Mouse (Mus musculus): ENCODE measurements around the gene Pcyt1a.

Pcyt1a gene

DNA sequence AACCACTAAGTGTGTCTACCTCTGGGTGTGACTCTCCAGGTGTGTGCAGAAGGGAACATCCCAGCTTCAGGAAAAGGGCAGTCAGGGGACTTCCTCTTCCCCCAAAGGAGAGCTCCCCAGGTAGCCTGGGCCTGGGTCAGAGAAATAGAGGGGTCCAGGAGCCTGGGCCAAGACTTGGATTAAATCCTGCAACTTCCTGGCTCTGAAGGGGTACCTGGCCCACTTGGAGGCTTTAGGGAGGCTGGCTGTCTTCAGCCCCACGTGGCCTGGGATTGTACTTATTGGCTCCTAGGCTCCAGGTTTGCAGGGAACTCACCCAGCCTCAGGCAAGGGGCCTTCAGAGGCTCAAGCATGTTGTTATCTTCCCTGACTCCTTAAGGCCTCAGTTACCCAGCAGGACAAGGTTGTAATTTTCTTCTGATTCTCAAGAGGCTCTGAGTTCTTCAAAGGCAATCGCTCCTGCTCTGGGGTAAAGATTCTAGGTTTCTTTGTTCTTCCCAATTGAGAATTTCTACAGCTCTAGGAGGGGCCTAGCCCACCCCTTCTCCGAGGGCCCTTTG is 77.9 kb downstream of the Pcyt1a start:
- DNase-seq (ENCODE audit: extremely low read depth, low read depth), result peak; percentile 48

DNA sequence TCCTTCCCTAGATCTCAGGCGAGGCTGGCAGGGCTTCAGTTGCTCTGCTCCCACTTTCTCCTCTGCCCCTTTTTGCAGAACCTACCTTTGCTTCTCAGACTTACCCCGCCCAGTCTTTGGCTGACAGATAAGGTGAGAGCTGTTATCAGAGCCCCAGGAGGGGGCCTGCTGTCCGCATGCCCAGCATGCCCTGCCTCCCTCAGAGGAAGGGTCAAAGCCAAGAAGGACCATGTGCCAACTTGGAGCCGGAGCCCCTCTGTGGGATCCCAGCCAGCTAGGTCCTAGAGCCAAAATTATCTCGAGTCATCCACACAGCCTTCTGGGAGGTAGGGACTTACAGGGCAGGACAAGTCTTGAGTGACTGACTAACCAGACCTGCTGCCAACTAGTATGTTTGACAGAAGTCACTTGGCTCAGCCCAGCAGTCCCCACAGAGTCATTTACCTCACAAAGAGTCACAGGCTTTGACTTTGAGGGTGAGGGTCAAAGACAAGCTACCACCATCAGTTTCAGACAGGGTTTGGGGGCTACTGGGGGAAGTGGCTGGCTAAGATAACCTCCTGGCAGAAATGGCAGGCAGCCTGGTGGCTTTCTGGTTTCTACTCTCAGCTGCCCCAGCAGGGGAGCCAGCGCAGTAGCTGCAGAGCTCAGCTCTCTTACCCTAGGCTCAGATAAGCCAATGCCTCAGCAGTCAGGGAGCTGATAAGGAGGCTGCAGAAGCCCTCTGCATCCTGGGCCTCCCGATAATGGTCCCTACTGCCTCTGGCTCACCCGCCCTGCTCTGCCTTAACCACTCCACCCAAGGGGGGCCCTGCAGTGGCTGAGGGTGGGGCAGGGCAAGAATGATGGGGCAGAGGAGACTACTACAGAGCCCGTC is 78.6 kb downstream of the Pcyt1a start:
- DNase-seq (ENCODE audit: extremely low read depth, low read depth), result peak; percentile 99

DNA sequence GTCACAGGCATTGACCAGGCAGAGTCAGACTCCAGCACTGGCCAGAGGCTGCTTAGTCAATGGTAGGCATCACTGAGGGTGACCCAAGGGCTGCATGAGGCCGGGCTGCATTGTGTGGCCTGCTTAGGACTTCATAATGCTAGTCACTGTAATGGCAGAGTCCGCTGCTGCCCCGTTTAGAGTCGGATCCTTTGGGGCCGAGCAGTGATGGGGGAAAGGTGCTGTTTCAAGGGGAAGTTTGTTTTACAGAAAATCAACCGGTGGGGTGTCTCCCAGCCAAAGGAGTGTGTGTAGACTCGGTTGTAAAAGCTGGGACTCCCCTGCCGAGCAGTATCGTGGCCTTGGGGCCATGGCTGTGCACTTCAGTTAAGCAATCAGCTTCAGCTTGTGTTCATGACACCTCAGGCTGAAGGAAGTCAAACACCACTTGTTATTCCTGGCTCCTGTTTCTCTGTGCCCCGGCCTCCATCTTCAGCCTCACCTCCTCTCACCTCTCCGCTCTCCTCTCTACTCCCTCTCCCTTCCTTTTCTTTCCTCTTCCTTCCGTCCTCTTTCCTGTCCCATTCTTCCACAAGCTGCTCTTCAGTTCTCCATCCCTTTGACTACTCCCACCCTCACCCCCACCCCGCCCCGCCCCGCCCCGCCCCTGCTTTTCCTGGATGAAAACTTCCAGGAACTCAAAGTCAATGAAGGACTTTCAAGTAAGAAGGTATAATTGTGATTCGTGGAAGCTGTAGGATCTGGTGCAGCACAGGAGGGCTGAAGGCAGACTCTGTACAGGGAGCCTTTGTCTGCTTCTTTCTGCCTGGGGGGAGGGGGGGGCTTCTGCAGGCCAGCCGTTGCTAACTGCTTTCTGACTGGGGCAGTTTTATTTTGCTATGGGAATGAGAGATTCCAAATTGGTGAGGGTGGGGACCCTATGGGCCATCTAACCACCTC is 79.9 kb downstream of the Pcyt1a start:
- no peak for DNase-seq (ENCODE audit: extremely low read depth, low read depth)

DNA sequence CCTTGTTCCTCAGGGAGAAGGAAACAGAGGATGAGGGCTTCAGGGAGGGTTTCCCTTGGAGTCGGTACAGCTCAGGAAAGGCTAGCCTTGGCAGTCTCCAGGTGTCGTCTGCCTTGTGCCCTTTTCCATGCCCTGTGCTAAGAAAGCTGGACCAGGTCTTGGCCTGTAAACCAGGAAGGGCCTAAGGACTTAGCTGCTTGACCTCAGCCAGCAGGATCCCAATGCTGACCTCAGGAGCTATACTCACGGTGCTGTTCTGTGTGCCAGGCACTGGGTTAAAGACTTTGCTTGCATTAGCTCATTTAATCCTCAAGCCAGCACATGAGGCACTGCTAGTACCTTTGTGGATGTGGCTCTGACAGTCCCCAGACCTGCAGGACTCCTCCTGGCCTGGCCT is 80.6 kb downstream of the Pcyt1a start:
- no peak for DNase-seq (ENCODE audit: extremely low read depth, low read depth)

DNA sequence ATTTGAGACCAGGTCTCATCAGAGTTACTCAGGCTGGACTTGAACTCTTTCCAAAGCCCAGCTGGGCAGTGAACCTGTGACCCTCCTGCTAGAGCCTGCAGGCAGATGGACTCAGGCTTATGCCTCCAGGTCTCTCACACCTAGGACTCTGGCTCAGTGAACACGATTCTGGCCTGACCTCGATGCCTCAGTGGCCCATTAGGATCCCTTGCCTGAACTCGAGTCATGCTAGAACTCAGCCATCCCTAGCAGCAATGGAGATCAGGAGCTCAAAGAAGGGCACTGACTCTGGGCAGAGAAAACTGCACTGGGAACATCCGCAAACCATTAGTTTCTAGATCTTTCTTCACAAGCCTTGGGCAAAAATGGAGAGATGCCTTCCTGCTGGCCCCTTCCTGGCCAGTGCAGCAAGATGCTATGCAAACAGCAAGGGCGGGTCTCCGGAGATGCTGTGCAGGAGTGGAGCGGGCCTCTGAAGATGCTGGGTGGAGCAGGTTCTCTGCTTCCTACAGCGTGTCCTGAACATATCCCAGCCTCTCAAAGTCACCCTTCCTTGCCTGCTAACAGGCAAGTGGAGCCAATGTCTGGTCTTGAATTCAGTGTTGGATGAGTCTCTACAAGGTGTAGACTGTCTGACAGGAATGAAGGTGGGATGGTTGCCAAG is 81.2 kb downstream of the Pcyt1a start:
- DNase-seq (ENCODE audit: extremely low read depth, low read depth), result no peak

DNA sequence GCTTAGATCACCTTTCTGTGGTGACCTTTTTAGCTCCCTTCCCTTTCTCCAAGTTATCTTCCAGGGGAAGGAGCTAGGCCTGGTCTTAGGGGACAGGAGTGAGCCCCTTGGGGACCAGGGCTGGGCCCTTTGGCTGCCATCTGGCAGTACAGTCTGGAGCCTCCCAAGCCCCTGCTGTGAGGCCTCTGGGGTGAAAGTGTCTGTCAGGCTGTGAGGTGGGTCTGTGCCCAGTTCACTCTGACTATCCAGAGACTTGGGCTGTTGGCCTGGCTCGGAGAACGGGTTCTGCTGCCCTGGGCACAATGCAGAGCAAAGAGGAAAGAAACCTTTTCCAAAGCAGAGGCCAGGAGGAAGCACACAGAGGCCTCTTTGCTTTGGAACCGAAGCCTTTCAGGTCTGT is 82.2 kb downstream of the Pcyt1a start:
- no peak for DNase-seq (ENCODE audit: extremely low read depth, low read depth)

DNA sequence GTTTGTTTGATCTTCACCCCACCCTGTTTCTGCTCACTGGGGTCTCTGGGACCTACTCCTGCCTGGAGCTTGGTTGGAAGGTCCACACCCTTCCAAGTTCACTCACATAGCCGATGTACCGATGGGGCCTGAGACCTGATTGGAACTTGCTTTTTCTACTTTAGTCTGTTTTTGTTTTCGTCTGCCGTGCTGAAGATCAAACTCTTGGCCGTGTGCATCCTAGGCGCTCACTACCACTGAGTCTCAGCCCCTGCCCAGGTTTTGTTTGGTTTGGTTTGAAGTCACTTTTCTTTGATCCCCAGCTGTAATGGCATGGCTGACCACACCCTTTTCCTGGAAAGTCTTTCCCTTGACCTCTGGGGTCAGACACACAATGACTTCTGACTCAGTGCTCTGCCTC is 82.7 kb downstream of the Pcyt1a start:
- DNase-seq (ENCODE audit: extremely low read depth, low read depth), result no peak

DNA sequence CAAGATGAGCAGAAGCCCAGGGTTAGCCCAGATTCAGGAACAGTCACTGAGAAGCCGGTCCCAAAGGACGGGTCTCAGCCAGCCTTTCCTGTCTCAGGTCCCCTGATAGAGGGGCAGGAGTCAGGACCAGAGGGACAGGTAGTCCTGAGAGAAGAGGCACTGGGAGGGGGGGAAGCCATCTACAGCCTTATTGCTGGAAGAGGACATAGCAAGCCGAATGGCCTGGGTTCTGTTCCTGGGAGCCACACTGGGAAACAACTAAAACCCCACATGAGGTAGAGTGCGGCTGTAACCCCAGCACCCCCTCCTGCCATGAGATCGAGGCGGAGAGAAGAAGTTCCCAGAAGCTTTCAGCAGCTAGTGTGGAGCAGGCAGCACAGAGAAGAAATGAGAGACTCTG is 83.2 kb downstream of the Pcyt1a start:
- DNase-seq (ENCODE audit: extremely low read depth, low read depth), result no peak

DNA sequence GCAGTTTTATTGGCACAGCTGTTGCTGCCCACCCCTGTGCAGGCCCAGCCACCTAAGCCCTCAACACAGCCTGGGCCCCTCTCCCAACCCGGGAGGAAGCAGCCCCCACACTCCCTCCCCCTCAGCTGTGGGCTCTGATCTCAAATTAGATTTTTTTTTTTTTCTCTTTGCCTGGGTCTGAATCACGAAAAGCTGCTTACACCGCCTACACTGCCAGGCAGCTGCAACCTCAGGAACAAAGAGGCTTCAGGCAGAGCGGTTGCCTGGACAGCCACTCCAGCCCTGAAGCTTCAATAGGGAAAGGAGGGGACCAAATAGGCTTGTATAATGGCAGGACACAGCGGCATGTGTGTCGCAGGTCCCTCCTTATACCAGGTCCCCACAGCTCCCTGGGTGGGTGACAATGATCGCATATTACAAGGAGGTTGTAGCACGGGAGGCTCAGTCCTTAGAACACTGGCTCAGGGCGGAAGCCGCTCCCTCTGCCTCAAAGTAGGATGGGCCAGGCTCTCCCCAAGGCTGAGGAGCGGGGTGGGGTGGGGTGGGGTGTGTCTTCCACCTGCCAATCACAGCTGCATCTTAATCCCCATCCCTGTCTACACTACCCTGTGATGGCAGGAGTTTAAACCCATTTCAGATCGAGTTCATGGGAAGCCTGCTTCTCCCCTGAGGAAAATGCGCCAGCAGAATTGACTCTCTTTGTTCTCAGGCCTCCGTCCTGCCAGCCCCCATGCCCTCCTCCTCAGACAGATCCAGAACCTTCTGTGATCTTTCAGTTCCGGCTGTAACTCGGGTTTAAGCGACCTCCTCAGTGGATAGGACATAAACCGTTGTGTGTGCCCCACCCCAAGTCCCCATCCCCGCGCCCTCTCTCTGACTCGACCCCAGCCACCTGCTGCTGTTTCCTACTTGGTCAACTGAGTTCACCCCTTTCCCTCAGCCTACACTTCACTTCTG is 85.6 kb downstream of the Pcyt1a start:
- no peak for DNase-seq (ENCODE audit: extremely low read depth, low read depth)

DNA sequence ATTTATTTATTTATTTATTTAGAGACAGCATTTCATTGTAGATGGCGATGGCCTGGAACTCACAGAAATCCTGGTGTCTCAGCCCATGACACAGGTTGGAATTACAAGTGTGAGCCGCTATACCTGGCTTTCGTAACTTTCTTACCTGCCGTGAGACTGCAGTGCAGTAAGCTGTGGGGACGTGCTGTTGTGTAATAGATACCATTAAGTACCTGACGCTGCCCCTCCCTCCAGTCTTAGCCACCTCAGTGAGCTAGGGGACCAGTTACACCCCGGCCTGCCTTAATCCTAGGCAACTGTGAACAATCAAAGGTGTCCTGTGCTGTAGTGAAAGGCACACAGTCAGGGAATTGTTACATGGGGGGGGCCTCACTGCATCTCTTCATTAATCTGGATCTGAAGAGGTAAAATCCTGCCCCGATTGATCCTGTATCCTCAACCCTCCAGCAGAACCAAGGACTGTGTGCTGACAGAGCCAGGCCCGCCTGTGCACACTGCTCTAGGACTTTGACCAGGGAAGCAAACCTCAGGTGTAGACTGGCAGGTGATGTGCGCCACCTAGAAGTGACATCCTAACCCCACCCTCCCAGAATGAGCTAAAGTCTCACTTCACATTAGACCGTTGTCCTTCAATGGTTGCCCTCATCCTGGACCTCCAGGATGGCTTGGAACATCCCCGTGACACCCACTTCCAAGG is 87.2 kb downstream of the Pcyt1a start:
- no peak for DNase-seq (ENCODE audit: extremely low read depth, low read depth)

DNA sequence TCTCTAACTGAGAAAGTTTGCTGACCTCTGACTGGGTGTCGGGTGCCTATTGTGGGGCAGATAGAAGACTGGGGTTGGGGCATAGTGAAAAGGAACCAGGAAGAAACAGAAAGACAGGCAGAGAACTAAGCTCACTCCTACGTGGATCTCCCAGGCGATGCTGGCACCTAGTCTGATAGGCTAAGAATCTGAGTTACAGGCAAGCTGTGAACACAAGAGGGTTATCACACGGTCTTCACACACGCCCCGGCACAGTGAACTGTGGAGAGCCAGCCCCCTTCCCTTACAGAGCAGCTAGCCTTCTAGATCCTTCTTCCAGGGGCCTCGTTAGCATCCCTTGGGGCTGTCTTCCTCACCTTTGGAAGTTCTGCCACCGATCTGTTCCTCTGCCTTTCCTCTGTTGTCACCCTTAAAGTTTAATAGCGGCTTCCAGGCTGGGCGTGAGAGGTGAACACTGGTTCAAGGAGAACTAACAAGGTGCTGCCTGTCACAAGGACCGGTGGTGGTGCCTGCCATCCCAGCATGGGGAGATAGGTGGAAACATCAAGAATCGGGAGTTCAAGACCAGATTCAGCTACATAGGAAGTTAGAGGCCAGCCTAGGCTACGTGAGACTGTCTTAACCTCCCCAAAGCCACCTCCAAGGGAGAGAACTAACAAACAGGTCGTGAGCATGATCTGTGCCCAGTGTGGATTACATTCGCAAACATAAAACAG is 89.1 kb downstream of the Pcyt1a start:
- no peak for DNase-seq (ENCODE audit: extremely low read depth, low read depth)

DNA sequence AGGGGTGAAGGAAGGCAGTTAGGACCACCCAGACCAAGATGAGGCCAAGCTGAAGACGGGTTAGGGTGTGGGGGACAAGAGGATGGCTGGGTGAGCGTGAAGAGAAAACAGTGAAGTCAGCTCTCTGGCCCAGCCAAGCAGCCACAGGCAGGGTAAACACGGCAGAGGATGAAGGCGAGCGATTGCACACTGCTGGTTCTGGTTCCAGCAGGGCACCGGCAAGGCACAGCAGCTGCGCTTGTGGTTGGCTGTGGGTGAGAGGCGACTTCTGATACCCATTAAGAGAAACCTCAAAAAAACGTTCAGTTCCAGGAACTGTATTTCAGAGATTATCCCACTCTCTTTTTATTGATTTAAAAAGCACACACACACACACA is 89.6 kb downstream of the Pcyt1a start:
- peak; percentile 68 for DNase-seq (ENCODE audit: extremely low read depth, low read depth)

DNA sequence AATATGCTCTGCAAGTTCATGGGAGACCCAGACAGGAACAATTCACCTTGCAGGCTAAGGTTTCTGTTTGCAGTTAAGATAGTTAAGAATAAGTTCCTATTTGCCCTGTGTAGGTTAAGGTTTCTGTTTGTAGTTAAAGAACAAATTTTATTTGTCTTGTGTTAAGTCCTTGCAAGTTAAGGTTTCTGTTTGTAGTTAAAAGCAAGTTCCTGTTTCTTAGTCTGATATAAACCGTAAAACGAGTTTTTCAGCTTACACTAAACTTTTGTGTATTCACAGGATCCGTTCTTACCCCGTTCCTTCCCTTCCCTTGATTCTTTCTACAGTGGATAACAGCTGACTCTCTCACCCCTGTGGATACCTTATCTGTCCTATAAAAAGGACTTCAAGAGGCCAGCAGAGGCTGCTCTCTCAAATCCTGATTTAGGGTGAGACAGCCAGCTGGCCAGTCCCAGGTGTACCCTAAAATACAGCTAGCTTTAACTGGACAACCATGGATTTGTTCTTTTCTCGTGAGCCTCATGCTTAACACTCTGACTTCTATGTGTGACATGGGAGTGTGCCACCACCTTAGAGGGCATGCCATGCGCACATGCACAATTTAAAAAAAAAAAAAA is 92.0 kb downstream of the Pcyt1a start:
- DNase-seq (ENCODE audit: extremely low read depth, low read depth), result no peak

DNA sequence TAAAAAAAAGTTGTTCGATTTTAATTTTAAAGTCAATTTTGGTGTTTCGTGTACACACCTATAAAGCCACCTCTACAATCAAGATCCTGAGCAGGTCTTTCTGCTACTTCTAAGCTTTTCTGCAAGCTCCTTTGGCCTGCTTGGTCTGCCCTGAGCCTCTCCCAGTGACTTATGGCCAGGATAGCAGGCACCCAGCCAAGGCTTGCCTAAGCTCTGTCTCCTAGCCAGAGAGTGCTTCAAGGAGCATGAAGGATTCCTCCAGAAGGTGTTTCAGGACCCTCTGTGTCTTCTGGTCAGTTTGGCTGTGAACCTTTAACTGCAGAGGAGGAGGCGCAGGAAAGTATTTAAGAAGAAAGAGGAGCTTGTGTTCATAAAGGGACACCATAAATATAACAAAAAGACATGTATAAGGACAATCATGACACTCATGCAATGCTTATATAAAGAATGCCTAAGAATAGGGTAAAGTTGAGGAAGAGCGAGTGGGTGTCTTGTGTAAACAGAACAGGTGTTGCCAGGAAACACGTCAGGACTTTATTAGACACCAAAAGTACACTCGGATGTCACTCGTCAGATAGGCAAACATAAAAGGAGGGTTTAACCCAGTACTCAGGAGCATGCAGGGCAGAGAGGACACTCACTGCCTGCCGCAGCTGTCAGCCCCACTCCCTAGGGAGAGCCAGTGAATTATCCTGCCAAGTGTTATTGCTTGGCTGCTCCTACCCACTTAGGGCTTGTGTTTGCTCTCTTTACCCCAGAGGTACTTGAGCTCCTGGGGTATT is 92.9 kb downstream of the Pcyt1a start:
- DNase-seq (ENCODE audit: extremely low read depth, low read depth), result no peak

DNA sequence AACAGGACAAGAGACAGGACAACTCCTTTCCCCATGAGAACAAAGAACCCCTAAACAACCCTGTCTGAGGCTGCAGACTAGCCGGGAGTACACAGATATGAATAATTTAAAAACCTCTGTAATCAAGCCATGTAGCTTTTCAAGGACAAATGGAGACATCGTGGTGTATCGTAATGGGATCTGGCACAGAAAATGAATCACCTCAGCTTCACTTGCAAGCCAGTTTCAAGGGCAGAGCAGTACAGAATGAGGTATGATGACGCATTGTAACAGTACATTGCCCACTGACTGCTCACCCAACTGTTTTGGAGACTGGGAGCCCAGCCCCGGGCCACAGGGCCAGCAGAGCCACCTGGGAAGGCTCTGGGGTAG is 93.5 kb downstream of the Pcyt1a start:
- DNase-seq (ENCODE audit: extremely low read depth, low read depth), result no peak

All from MEL-GATA-1-ER (cell line).